Mouse (Mus musculus) heart, postnatal 4 days (tissue): ENCODE measurements around the gene Ostc. TPM values are rescaled to one million over a fixed set of nuclear protein-coding genes. Genes with fewer than 3 reads are reported as not detected.

Source experiments
- DNase-seq: peaks from one replicate; pipeline ENCODE4 v3.0.0; 2021
- total RNA-seq, 2 experiments: library from RNA; stranded (reverse); gene quantifications; 2 replicates each; pipeline ENCODE4 v1.2.3; 2021

Ostc gene
- total RNA-seq, 2 experiments from 2014 or later, result 83.3 to 95.7 TPM

GRCm38 (mm10) chr3:130710103-130710502 lies 859 bp upstream of the Ostc start:
- DNase-seq, result no peak

- DNase-seq, result no peak
Measured at GRCm38 (mm10) chr3:130708529-130708928, 715 bp downstream of the Ostc start.

GRCm38 (mm10) chr3:130702289-130702688 lies 7.0 kb downstream of the Ostc start:
- no peak for DNase-seq

- no peak for DNase-seq
Measured at GRCm38 (mm10) chr3:130697622-130698021, 11.6 kb downstream of the Ostc start.

GRCm38 (mm10) chr3:130694705-130695104 lies 14.5 kb downstream of the Ostc start:
- no peak for DNase-seq

- no peak for DNase-seq
Measured at GRCm38 (mm10) chr3:130694041-130694593, 15.1 kb downstream of the Ostc start.

GRCm38 (mm10) chr3:130691596-130692170 lies 17.6 kb downstream of the Ostc start:
- DNase-seq, result no peak

- DNase-seq, result peak; percentile 69
Measured at GRCm38 (mm10) chr3:130690834-130691595, 18.2 kb downstream of the Ostc start.

GRCm38 (mm10) chr3:130689630-130690029 lies 19.6 kb downstream of the Ostc start:
- DNase-seq, result peak; percentile 83

GRCm38 (mm10) chr3:130687051-130687450 lies 22.2 kb downstream of the Ostc start:
- no peak for DNase-seq

- no peak for DNase-seq
Measured at GRCm38 (mm10) chr3:130685014-130685366, 24.3 kb downstream of the Ostc start.

- no peak for DNase-seq
Measured at GRCm38 (mm10) chr3:130684276-130685013, 24.8 kb downstream of the Ostc start.

- DNase-seq, result no peak
Measured at GRCm38 (mm10) chr3:130683836-130684235, 25.4 kb downstream of the Ostc start.

GRCm38 (mm10) chr3:130682183-130682582 lies 27.1 kb downstream of the Ostc start:
- peak; percentile 17 for DNase-seq

- no peak for DNase-seq
Measured at GRCm38 (mm10) chr3:130681226-130681625, 28.0 kb downstream of the Ostc start.

- DNase-seq, result no peak
Measured at GRCm38 (mm10) chr3:130677671-130678460, 31.4 kb downstream of the Ostc start.

GRCm38 (mm10) chr3:130671291-130671690 lies 38.0 kb downstream of the Ostc start:
- DNase-seq, result no peak

GRCm38 (mm10) chr3:130662496-130662895 lies 46.7 kb downstream of the Ostc start:
- no peak for DNase-seq

GRCm38 (mm10) chr3:130660619-130661018 lies 48.6 kb downstream of the Ostc start:
- no peak for DNase-seq

- DNase-seq, result no peak
Measured at GRCm38 (mm10) chr3:130649569-130649968, 59.7 kb downstream of the Ostc start.

GRCm38 (mm10) chr3:130646110-130646810 lies 63.0 kb downstream of the Ostc start:
- DNase-seq, result no peak
